Mouse (Mus musculus): ENCODE results near the gene Gabrr3.

DNA sequence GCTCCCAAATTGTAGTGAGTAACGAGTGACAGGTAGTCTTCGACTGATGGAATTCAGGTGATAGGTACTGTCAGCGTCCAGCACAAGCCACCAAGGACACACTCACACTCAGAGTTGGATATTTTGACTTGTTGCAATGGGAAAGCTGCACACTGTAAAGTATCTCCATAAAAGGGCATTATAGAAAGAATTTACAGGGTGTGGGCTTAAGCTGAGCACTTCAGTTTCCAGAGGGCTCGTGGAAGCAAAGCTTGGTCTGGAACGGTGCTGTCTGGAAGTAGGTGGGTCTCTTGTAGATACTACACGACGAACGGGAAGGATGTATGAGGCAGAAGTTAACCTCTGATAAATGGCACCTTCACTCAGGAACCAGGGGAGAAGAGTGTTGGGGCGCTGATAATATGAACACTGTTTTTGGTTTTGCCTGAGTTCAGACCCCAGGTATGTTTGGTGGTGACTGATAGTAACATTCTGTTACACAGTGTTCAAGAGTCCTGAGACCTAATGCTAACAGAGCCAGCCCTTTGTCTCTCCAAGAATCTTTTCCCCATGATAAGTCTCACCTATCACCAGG lies 80.9 kb downstream of the Gabrr3 start:
- TF ChIP-seq CTCF (IDR thresholded peaks at IDR 0.05; ENCODE audit: low read depth, low read length) (no peak), POLR2A (IDR thresholded peaks at IDR 0.05; ENCODE audit: extremely low read depth, insufficient read depth, low read length) (no peak)
